Mouse (Mus musculus) spleen, adult 12 weeks (tissue): Measurements from ENCODE around the gene Rpl13.
A peak's percentile ranks its signal among the peaks of the same experiment; 100 is the strongest.
"Not testable (repeated sequence)": the region's sequence is repeated elsewhere in the genome, so short reads cannot be mapped to it uniquely, and the experiment has no call there.

Experiments used
- DNase-seq: peaks from one replicate; pipeline ENCODE4 v3.0.0; 2022; ENCODE audit warnings: low spot score

Rpl13 gene

GRCm38 (mm10) chr8:123101735-123102685 is at the start of gene Rpl13:
Gene Rpl13, plus strand, starts transcription at chr8:123102350.
- DNase-seq: peak; percentile 92

GRCm38 (mm10) chr8:123062721-123063120 is 39.4 kb upstream of the Rpl13 start, which contains the start of gene Spg7:
Gene Spg7, plus strand, starts transcription at chr8:123062942.
- DNase-seq: no peak

GRCm38 (mm10) chr8:123064072-123064471 is 38.1 kb upstream of the Rpl13 start:
- DNase-seq: no peak

GRCm38 (mm10) chr8:123064809-123065213 is 37.3 kb upstream of the Rpl13 start:
- DNase-seq: peak; percentile 48

- DNase-seq: peak; percentile 95
These were observed 36.7 kb upstream of the Rpl13 start for GRCm38 (mm10) chr8:123065214-123066100.

GRCm38 (mm10) chr8:123066101-123066683 is 36.0 kb upstream of the Rpl13 start:
- no peak for DNase-seq

- DNase-seq: no peak
These were observed 31.0 kb upstream of the Rpl13 start for GRCm38 (mm10) chr8:123071176-123071575.

- no peak for DNase-seq
These were observed 24.9 kb upstream of the Rpl13 start for GRCm38 (mm10) chr8:123077213-123077612.

- DNase-seq: no peak
These were observed 19.2 kb upstream of the Rpl13 start for GRCm38 (mm10) chr8:123082993-123083392.

- no peak for DNase-seq
These were observed 18.5 kb upstream of the Rpl13 start for GRCm38 (mm10) chr8:123083610-123084009.

GRCm38 (mm10) chr8:123087289-123087688 is 14.9 kb upstream of the Rpl13 start:
- no peak for DNase-seq

GRCm38 (mm10) chr8:123097216-123097615 is 4.9 kb upstream of the Rpl13 start:
- DNase-seq: no peak

GRCm38 (mm10) chr8:123097786-123098584 is 4.2 kb upstream of the Rpl13 start:
- no peak for DNase-seq

GRCm38 (mm10) chr8:123100288-123100687 is 1.9 kb upstream of the Rpl13 start:
- DNase-seq: no peak

GRCm38 (mm10) chr8:123101244-123101643 is 906 bp upstream of the Rpl13 start:
- no peak for DNase-seq

GRCm38 (mm10) chr8:123102855-123103254 is 705 bp downstream of the Rpl13 start:
- DNase-seq: not testable (repeated sequence)

GRCm38 (mm10) chr8:123103285-123103684 is 1.1 kb downstream of the Rpl13 start:
- DNase-seq: no peak

GRCm38 (mm10) chr8:123104046-123104767 is 2.1 kb downstream of the Rpl13 start:
- no peak for DNase-seq

- no peak for DNase-seq
These were observed 3.6 kb downstream of the Rpl13 start for GRCm38 (mm10) chr8:123105553-123106326.

- DNase-seq: no peak
These were observed 4.4 kb downstream of the Rpl13 start for GRCm38 (mm10) chr8:123106531-123106930.
